Mouse (Mus musculus) layer of hippocampus, adult 18-20 months (tissue): ENCODE measurements around the gene Lap3. TPM values are rescaled to one million over a fixed set of nuclear protein-coding genes. Genes with fewer than 3 reads are reported as not detected.

Source experiments
- DNase-seq, 2 experiments: peaks; one replicate each; pipeline ENCODE4 v3.0.0; 2022; ENCODE audit warnings: low spot score in 2 of 2
- total RNA-seq, 2 experiments: library from RNA; stranded (reverse); gene quantifications; 2 replicates each; pipeline ENCODE4 v1.2.3; 2021

The Lap3 gene
- total RNA-seq, 2 experiments from 2014 or later = 59.5 to 60.1 TPM

- DNase-seq = no peak
Measured at GRCm38 (mm10) chr5:45495429-45495975, 2.3 kb downstream of the Lap3 start.

GRCm38 (mm10) chr5:45496042-45496441 is 2.9 kb downstream of the Lap3 start:
- DNase-seq = no peak

- DNase-seq = no peak
Measured at GRCm38 (mm10) chr5:45496479-45496878, 3.3 kb downstream of the Lap3 start.

- no peak for DNase-seq
Measured at GRCm38 (mm10) chr5:45496930-45497550, 3.9 kb downstream of the Lap3 start.

- DNase-seq = no peak
Measured at GRCm38 (mm10) chr5:45497564-45497963, 4.4 kb downstream of the Lap3 start.

GRCm38 (mm10) chr5:45510071-45510470 is 16.9 kb downstream of the Lap3 start:
- peak in 1 of 2 experiments; percentile 71 for DNase-seq

- DNase-seq = no peak
Measured at GRCm38 (mm10) chr5:45512908-45513307, 19.7 kb downstream of the Lap3 start.

- no peak for DNase-seq
Measured at GRCm38 (mm10) chr5:45513511-45513910, 20.3 kb downstream of the Lap3 start.

GRCm38 (mm10) chr5:45514599-45514998 is 21.4 kb downstream of the Lap3 start:
- no peak for DNase-seq

GRCm38 (mm10) chr5:45515151-45515743 is 22.1 kb downstream of the Lap3 start:
- DNase-seq = no peak

GRCm38 (mm10) chr5:45519960-45520808 is 27.0 kb downstream of the Lap3 start, which contains the start of gene Med28:
Med28 (plus strand) TSS chr5:45520229.
- peak; percentile 91 to 96 for DNase-seq

GRCm38 (mm10) chr5:45520809-45521110 is 27.6 kb downstream of the Lap3 start:
- DNase-seq = no peak

GRCm38 (mm10) chr5:45521601-45522000 is 28.4 kb downstream of the Lap3 start:
- peak in 1 of 2 experiments; percentile 33 for DNase-seq

GRCm38 (mm10) chr5:45525101-45525500 is 31.9 kb downstream of the Lap3 start:
- DNase-seq = no peak

- no peak for DNase-seq
Measured at GRCm38 (mm10) chr5:45526338-45526737, 33.2 kb downstream of the Lap3 start.

- DNase-seq = no peak
Measured at GRCm38 (mm10) chr5:45529696-45530095, 36.5 kb downstream of the Lap3 start.

- DNase-seq = peak; percentile 50 to 88
Measured at GRCm38 (mm10) chr5:45534319-45535098, 41.3 kb downstream of the Lap3 start.

GRCm38 (mm10) chr5:45535177-45535576 is 42.0 kb downstream of the Lap3 start:
- DNase-seq = no peak

GRCm38 (mm10) chr5:45539502-45539901 is 46.3 kb downstream of the Lap3 start:
- DNase-seq = no peak

- peak in 1 of 2 experiments; percentile 27 for DNase-seq
Measured at GRCm38 (mm10) chr5:45543374-45543773, 50.2 kb downstream of the Lap3 start.

- no peak for DNase-seq
Measured at GRCm38 (mm10) chr5:45549586-45549985, 56.4 kb downstream of the Lap3 start.
